Mouse (Mus musculus) skeletal muscle tissue, adult 2 months (tissue): ENCODE measurements at regions not wholly inside any gene's neighbourhood (a gene's known extent, or its start where the extent isn't known, plus 50 kb on each side); places are given as distances from the start of the nearest gene placed in this dataset.
A peak's percentile ranks its signal among the peaks of the same experiment; 100 is the strongest.

Source experiments
- DNase-seq: peaks from one replicate; pipeline ENCODE4 v3.0.0-alpha.2; 2012; ENCODE audit warnings: low read depth, low spot score

GRCm38 (mm10) chr6:117504771-117505170, 336.2 kb upstream of the Zfp637 start:
- DNase-seq, result no peak

- no peak for DNase-seq
Measured at GRCm38 (mm10) chr6:117505431-117505830, 335.5 kb upstream of the Zfp637 start.

GRCm38 (mm10) chr6:117506619-117507018, 334.4 kb upstream of the Zfp637 start:
- DNase-seq, result no peak

GRCm38 (mm10) chr6:117508860-117509259, 332.1 kb upstream of the Zfp637 start:
- no peak for DNase-seq

GRCm38 (mm10) chr6:117510026-117510425, 331.0 kb upstream of the Zfp637 start:
- DNase-seq, result no peak

GRCm38 (mm10) chr6:117514831-117515230, 326.1 kb upstream of the Zfp637 start:
- DNase-seq, result no peak

GRCm38 (mm10) chr6:117516906-117517305, 324.1 kb upstream of the Zfp637 start:
- DNase-seq, result no peak

GRCm38 (mm10) chr6:117518939-117519338, 322.0 kb upstream of the Zfp637 start:
- DNase-seq, result no peak

- DNase-seq, result no peak
Measured at GRCm38 (mm10) chr6:117519466-117519865, 321.5 kb upstream of the Zfp637 start.

- no peak for DNase-seq
Measured at GRCm38 (mm10) chr6:117526161-117526935, 314.6 kb upstream of the Zfp637 start.

- DNase-seq, result no peak
Measured at GRCm38 (mm10) chr6:117527526-117527925, 313.5 kb upstream of the Zfp637 start.

- DNase-seq, result no peak
Measured at GRCm38 (mm10) chr6:117534149-117534548, 306.8 kb upstream of the Zfp637 start.

GRCm38 (mm10) chr6:117534991-117535390, 306.0 kb upstream of the Zfp637 start:
- no peak for DNase-seq

GRCm38 (mm10) chr6:117536084-117536483, 304.9 kb upstream of the Zfp637 start:
- DNase-seq, result no peak

- no peak for DNase-seq
Measured at GRCm38 (mm10) chr6:117542431-117542830, 298.5 kb upstream of the Zfp637 start.

- DNase-seq, result no peak
Measured at GRCm38 (mm10) chr6:117544276-117545196, 296.4 kb upstream of the Zfp637 start.

- no peak for DNase-seq
Measured at GRCm38 (mm10) chr6:117550930-117551329, 290.1 kb upstream of the Zfp637 start.

GRCm38 (mm10) chr6:117552006-117552667, 288.8 kb upstream of the Zfp637 start:
- DNase-seq, result peak; percentile 39

- no peak for DNase-seq
Measured at GRCm38 (mm10) chr6:117563159-117563558, 277.8 kb upstream of the Zfp637 start.

- DNase-seq, result no peak
Measured at GRCm38 (mm10) chr6:117563704-117564103, 277.3 kb upstream of the Zfp637 start.

GRCm38 (mm10) chr6:117566786-117567185, 274.2 kb upstream of the Zfp637 start:
- no peak for DNase-seq

GRCm38 (mm10) chr6:117567691-117568090, 273.3 kb upstream of the Zfp637 start:
- DNase-seq, result no peak
